Mouse (Mus musculus): ENCODE results near the gene Plcl1. TPM values are rescaled to one million over a fixed set of nuclear protein-coding genes. Genes with fewer than 3 reads are reported as not detected.

Gene Plcl1
- total RNA-seq, 2 experiments from 2014 or later = 25.6 to 27.2 TPM

DNA sequence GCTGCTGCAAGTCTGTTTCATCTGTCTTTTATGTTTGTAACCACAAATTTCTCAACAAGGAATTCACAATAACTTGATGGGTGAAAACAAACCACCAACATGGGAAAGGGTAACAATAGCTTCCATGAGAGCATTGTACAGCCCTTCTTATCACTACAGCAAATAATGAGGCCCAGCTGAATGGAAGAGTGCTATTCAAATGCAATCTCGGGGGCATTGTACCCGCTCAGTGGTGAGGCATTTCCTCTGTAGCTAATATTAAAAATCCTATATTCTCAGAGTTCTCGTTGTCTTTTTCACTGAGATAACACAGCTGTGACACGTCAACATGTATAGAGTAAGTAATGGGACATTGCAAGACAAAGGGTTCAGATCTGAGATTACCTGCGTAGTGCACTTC is 356.6 kb downstream of the Plcl1 start:
- DNase-seq (ENCODE audit: extremely low spot score in 1 of 2, low spot score in 1 of 2) = no peak

DNA sequence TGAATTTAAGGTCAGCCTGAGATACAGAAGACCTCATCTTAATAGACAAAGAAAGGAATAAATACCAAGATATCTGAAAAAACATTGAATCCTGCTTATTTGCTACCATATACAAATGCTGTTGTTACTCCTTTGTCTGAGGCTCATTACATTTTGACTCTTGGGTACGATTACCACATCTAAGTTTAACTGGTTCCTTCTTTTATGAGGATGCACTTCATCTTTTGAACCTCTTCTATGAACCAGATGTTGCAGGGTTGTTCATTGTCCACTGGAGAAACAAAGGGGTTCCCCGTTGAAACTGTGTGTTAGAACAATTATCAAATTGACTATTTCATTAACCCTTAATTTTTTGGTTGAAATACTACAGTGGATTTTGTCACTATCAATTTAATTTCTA is 357.4 kb downstream of the Plcl1 start:
- DNase-seq (ENCODE audit: extremely low spot score in 1 of 2, low spot score in 1 of 2) = no peak

DNA sequence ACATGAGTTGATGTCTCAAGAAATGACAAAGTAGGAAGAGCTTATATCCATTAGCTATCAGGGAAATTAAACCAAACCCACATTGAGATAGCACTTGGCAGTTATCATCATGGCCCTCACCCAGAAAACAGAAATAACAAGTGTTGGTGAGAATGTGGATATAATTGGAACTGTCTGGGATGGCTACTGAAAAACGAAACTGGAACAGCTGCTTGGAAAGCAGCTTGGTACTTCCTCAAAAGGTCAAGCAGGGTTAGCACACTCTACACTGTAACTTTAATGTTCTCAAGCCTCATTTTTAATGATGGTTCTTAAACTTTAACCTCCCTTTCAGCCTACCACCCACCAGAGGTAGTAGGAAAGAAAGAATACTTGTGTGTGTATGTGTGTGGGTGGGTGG is 361.0 kb downstream of the Plcl1 start:
- DNase-seq (ENCODE audit: extremely low spot score in 1 of 2, low spot score in 1 of 2) = no peak

DNA sequence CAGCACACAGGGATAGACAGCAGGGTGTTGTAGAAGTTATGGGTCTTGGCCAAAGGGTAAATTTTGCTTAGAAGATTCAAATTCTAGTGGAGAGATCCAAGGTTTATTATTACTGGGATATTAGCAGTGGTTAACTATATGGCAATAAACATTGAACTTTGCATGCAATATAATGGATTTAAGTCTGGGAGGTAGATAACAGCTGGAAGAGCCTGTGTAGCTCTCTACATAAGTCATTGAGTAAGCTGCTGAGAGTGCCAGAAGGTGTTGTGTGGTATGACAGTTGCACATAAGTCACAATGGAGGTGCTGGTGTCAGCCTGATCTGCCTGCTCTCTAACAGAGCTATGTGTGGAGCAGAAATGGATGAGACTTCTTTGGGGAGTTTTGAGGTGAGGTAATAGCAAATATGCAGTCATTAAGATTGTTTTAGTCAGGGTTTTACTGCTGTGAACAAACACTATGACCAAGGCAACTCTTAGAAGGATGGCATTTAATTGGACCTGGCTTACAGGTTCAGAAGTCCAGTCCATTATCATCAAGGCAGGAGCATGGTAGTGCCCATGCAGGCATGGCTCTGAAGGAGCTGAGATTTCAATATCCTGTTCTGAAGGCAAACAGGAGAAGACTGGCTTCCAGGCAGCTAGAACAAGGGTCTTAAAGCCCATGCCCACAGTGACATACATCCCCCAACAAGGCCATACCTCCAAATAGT is 364.5 kb downstream of the Plcl1 start:
- DNase-seq (ENCODE audit: extremely low spot score in 1 of 2, low spot score in 1 of 2) = no peak

DNA sequence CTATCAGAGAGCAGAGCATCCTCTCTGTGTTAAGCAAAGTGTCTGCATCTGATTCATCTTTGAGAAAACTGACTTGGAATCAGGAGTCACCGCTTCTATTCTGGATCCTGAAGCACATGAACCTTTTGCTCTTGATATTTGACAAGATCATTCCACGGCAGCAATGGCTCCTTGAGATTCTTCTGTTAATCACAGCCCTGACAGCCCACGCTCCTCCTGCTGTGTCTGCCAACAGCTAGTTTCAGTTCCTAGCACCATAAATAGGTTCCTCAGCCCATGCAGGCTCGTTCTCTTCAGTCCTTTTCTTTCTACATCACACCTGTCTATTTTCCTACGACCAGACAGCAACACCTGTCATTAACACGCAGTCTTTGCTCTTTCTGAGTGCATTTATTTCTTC is 387.1 kb downstream of the Plcl1 start:
- DNase-seq (ENCODE audit: extremely low spot score in 1 of 2, low spot score in 1 of 2) = peak; percentile 13 to 18

Other genes starting within 250 kb of the Plcl1 start
- 10 to 100 TPM; 32.0 to 33.8 TPM for gene Rftn2, start 179.1 kb upstream of the Plcl1 start, total RNA-seq (2021)
- gene Mars2, start 168.7 kb upstream of the Plcl1 start, total RNA-seq (2021) = 1 to 10 TPM; 8.2 to 9.8 TPM
- gene Boll, start 42.5 kb upstream of the Plcl1 start, total RNA-seq (2021) = under 1 TPM; 0.42 to 0.84 TPM

Measured in layer of hippocampus, postnatal 25 days (tissue).